Mouse (Mus musculus) left cerebral cortex, postnatal 36 days (tissue): ENCODE measurements around the gene Jpt2. TPM values are rescaled to one million over a fixed set of nuclear protein-coding genes. Genes with fewer than 3 reads are reported as not detected.

Source experiments
- DNase-seq, 2 experiments: peaks; one replicate each; pipeline ENCODE4 v3.0.0; 2021 to 2022; ENCODE audit warnings: low spot score in 2 of 2, mixed read lengths in 1 of 2
- intact Hi-C: fragments of 180-260 bp; cut with DNase I; formaldehyde crosslinking; loops from one replicate; pipeline ENCODE4 v1.15.1; 2025
- total RNA-seq, 2 experiments: library from RNA; stranded (reverse); gene quantifications; 2 replicates each; pipeline ENCODE4 v1.2.3; 2021

Jpt2 gene
- total RNA-seq, 2 experiments from 2014 or later, result 4.8 to 5.7 TPM

- intact Hi-C loops, result no loop called here
- DNase-seq, result peak in 1 of 2 experiments; percentile 13
These were observed 70.1 kb downstream of the Jpt2 start for GRCm38 (mm10) chr17:24890151-24891092.

GRCm38 (mm10) chr17:24888862-24889261, 71.6 kb downstream of the Jpt2 start:
- intact Hi-C loops, result no loop called here

More at GRCm38 (mm10) chr17:24888862-24889261, 71.6 kb downstream of the Jpt2 start:
- DNase-seq, result no peak

Other genes with a start within 250 kb of the Jpt2 start
- gene Rnf151, start 242.6 kb downstream of the Jpt2 start, total RNA-seq, result not detected
- gene Rps2, start 242.6 kb downstream of the Jpt2 start, total RNA-seq, result 100 to 1,000 TPM; 291 to 312 TPM
- gene Ndufb10, start 236.2 kb downstream of the Jpt2 start, total RNA-seq, result 100 to 1,000 TPM; 193 to 210 TPM
- gene Rpl3l, start 232.9 kb downstream of the Jpt2 start, total RNA-seq, result under 1 TPM; 0.39 to 0.57 TPM
- 10 to 100 TPM; 36.4 to 46.7 TPM for gene Msrb1, start 224.0 kb downstream of the Jpt2 start, total RNA-seq
- gene Hs3st6, start 207.7 kb downstream of the Jpt2 start, total RNA-seq, result under 1 TPM; 0.36 to 0.44 TPM
- gene Meiob, start 156.4 kb downstream of the Jpt2 start, total RNA-seq, result not detected
- 100 to 1,000 TPM; 134 to 153 TPM for gene Hagh, start 120.5 kb downstream of the Jpt2 start, total RNA-seq
- gene Fahd1, start 110.3 kb downstream of the Jpt2 start, total RNA-seq, result 10 to 100 TPM; 18.0 to 20.5 TPM
- not detected for gene Igfals, start 94.7 kb downstream of the Jpt2 start, total RNA-seq
- 10 to 100 TPM; 31.4 to 34.8 TPM for gene Nubp2, start 74.3 kb downstream of the Jpt2 start, total RNA-seq
- 10 to 100 TPM; 56.4 to 63.7 TPM for gene Spsb3, start 74.0 kb downstream of the Jpt2 start, total RNA-seq
- gene Eme2, start 65.6 kb downstream of the Jpt2 start, total RNA-seq, result 10 to 100 TPM; 47.4 to 60.0 TPM
- 10 to 100 TPM; 61.8 to 74.6 TPM for gene Mrps34, start 65.6 kb downstream of the Jpt2 start, total RNA-seq
- 10 to 100 TPM; 41.4 to 54.3 TPM for gene Nme3, start 64.2 kb downstream of the Jpt2 start, total RNA-seq
- gene Mapk8ip3, start 23.7 kb downstream of the Jpt2 start, total RNA-seq, result 100 to 1,000 TPM; 363 to 396 TPM
- 10 to 100 TPM; 28.6 to 29.0 TPM for gene Cramp1l, start 55.1 kb upstream of the Jpt2 start, total RNA-seq
- gene Ift140, start 55.4 kb upstream of the Jpt2 start, total RNA-seq, result 10 to 100 TPM; 18.6 to 25.5 TPM
- 10 to 100 TPM in 1 of 2 experiments, 1 to 10 TPM in 1; 9.1 to 10.3 TPM for gene Tmem204, start 122.9 kb upstream of the Jpt2 start, total RNA-seq
- 10 to 100 TPM; 24.3 to 30.0 TPM for gene Telo2, start 155.3 kb upstream of the Jpt2 start, total RNA-seq
- under 1 TPM; 0.67 to 0.91 TPM for gene Ptx4, start 160.1 kb upstream of the Jpt2 start, total RNA-seq
- 10 to 100 TPM; 49.9 to 55.2 TPM for gene Clcn7, start 172.7 kb upstream of the Jpt2 start, total RNA-seq
- gene Ccdc154, start 201.8 kb upstream of the Jpt2 start, total RNA-seq, result under 1 TPM in 1 of 2 experiments, not detected in 1; 0.48 TPM
- not detected for gene Gm38655, start 214.8 kb upstream of the Jpt2 start, total RNA-seq
- gene BC003965, start 223.9 kb upstream of the Jpt2 start, total RNA-seq, result 10 to 100 TPM; 20.3 to 20.6 TPM
- 10 to 100 TPM; 34.4 to 39.1 TPM for gene Unkl, start 227.7 kb upstream of the Jpt2 start, total RNA-seq